Mouse (Mus musculus) liver, postnatal 0 days (tissue): ENCODE data around the gene Gps1.

Experiments used
- CTCF ChIP-seq: sonication (generic); IDR thresholded peaks from 2 replicates; pipeline ENCODE4 v1.5.1; 2016; ENCODE audit warnings: antibody characterized with exemption, low read depth
- EP300 ChIP-seq: IDR thresholded peaks from 2 replicates; pipeline ENCODE4 v1.6.1; 2016; ENCODE audit warnings: antibody characterized with exemption, low read depth, mild to moderate bottlenecking

- TF ChIP-seq EP300 (no peak), CTCF (no peak)
Measured at GRCm38 (mm10) chr11:120821076-120821922, 37.2 kb downstream of the Gps1 start.
